Mouse (Mus musculus) cortical plate, adult 2 months (tissue): ENCODE measurements at regions not wholly inside any gene's neighbourhood (a gene's known extent, or its start where the extent isn't known, plus 50 kb on each side); places are given as distances from the start of the nearest gene placed in this dataset.

Experiments used
- H3K27ac ChIP-seq: fragments of 200-500 bp; 2 replicates; pipeline ENCODE4 v1.5.1; 2012; ENCODE audit warnings: low read length, control low read depth, inconsistent platforms; ENCODE audit not compliant: insufficient read depth
- H3K4me1 ChIP-seq: fragments of 200-500 bp; 2 replicates; pipeline ENCODE4 v1.6.1; 2011; ENCODE audit warnings: low read length; ENCODE audit not compliant: control insufficient read depth, insufficient read depth
- H3K4me3 ChIP-seq: fragments of 200-500 bp; 2 replicates; pipeline ENCODE4 v1.5.1; 2011; ENCODE audit warnings: mild to moderate bottlenecking, low read length, control low read depth; ENCODE audit not compliant: insufficient read depth
- CTCF ChIP-seq: fragments of 200-500 bp; IDR thresholded peaks from 2 replicates; pipeline ENCODE4 v1.5.1; 2011; ENCODE audit warnings: mild to moderate bottlenecking, control low read depth, low read length; ENCODE audit not compliant: insufficient read depth; ENCODE audit errors: extremely low read depth
- POLR2A ChIP-seq: fragments of 200-500 bp; IDR thresholded peaks from 2 replicates; pipeline ENCODE4 v1.6.1; 2011; ENCODE audit warnings: mild to moderate bottlenecking, low read length, control low read depth; ENCODE audit not compliant: insufficient read depth; ENCODE audit errors: extremely low read depth

- no peak overlapping the region for H3K27ac ChIP-seq
- no peaks in the 10 kb centered on the region for H3K4me1 ChIP-seq
- TF ChIP-seq CTCF = no peak
- no peak for TF ChIP-seq POLR2A
Measured at GRCm38 (mm10) chr7:95250651-95251050, 920.4 kb upstream of the Tenm4 start.

GRCm38 (mm10) chr7:95253862-95254545 lies 917.0 kb upstream of the Tenm4 start:
- Histone ChIP-seq H3K4me1 (no peaks in the 10 kb centered on the region), H3K4me3 (no peak overlapping the region), H3K27ac (no peak overlapping the region)
- TF ChIP-seq POLR2A = no peak
- no peak for TF ChIP-seq CTCF

More at GRCm38 (mm10) chr7:95250651-95251050, 920.4 kb upstream of the Tenm4 start:
- H3K4me3 ChIP-seq = no peak overlapping the region

- TF ChIP-seq POLR2A = no peak
- TF ChIP-seq CTCF = no peak
- Histone ChIP-seq H3K4me3 (no peak overlapping the region), H3K27ac (no peak overlapping the region), H3K4me1 (no peaks in the 10 kb centered on the region)
Measured at GRCm38 (mm10) chr7:95254913-95255312, 916.1 kb upstream of the Tenm4 start.

GRCm38 (mm10) chr7:95255699-95256098 lies 915.3 kb upstream of the Tenm4 start:
- no peak overlapping the region for H3K27ac ChIP-seq

GRCm38 (mm10) chr7:95262942-95263341 lies 908.1 kb upstream of the Tenm4 start:
- no peak overlapping the region for H3K27ac ChIP-seq
- no peak overlapping the region for H3K4me3 ChIP-seq
- H3K4me1 ChIP-seq = no peaks in the 10 kb centered on the region
- TF ChIP-seq POLR2A = no peak
- TF ChIP-seq CTCF = no peak

More at GRCm38 (mm10) chr7:95255699-95256098, 915.3 kb upstream of the Tenm4 start:
- no peak for TF ChIP-seq CTCF
- no peak for TF ChIP-seq POLR2A
- H3K4me1 ChIP-seq = no peaks in the 10 kb centered on the region
- no peak overlapping the region for H3K4me3 ChIP-seq

GRCm38 (mm10) chr7:95277237-95277636 lies 893.8 kb upstream of the Tenm4 start:
- TF ChIP-seq CTCF (no peak), POLR2A (no peak)
- H3K27ac ChIP-seq = no peak overlapping the region
- no peak overlapping the region for H3K4me3 ChIP-seq
- no peaks in the 10 kb centered on the region for H3K4me1 ChIP-seq

DNA sequence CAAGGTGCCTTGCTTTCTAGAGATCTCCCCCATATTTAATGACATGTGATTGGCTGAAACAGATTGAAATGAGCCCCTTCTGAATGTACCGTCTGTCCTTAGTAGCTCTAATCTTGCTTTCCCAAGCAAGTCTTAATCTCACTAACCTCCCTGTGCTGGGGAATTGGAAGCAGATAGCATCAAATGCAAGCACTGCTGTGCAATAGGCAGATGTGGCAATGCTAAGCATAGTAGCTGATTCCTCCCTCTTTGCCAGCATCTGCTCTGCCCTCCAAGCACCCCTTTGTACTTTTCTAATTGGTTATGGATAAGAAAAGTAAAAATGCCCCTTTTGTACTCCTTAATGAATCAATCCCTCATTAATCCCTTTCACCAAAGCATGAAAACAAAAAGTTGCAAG lies 857.4 kb upstream of the Tenm4 start:
- Histone ChIP-seq H3K27ac (no peak overlapping the region), H3K4me3 (no peak overlapping the region), H3K4me1 (no peaks in the 10 kb centered on the region)
- TF ChIP-seq POLR2A (no peak), CTCF (no peak)

DNA sequence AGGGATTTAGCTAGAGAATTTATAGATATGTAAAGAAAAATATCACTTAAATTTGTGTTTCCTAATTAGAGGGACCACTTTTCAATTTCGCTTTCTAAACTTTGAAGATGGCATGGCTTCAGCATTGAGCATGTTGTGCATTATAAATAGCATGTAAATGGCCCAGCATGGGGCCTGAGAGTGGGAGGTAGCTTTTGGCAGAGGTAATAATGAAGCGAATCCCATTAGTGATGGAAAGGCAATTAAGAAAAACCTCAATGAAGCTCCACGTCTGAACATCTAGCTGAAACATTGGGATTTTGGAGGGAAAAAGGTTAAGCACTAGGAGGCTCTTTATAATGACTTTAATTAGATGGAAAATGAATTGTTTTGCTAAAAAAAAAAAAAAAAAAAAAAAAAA lies 848.0 kb upstream of the Tenm4 start:
- H3K27ac ChIP-seq = no peak overlapping the region
- TF ChIP-seq POLR2A (no peak), CTCF (no peak)
- H3K4me1 ChIP-seq = no peaks in the 10 kb centered on the region
- H3K4me3 ChIP-seq = no peak overlapping the region

GRCm38 (mm10) chr7:95324939-95325338 lies 846.1 kb upstream of the Tenm4 start:
- Histone ChIP-seq H3K27ac (no peak overlapping the region), H3K4me1 (no peaks in the 10 kb centered on the region), H3K4me3 (no peak overlapping the region)
- no peak for TF ChIP-seq POLR2A
- TF ChIP-seq CTCF = no peak

- H3K27ac ChIP-seq = no peak overlapping the region
- H3K4me3 ChIP-seq = no peak overlapping the region
- no peaks in the 10 kb centered on the region for H3K4me1 ChIP-seq
- TF ChIP-seq CTCF (peak; percentile 48), POLR2A (no peak)
Measured at GRCm38 (mm10) chr7:95332037-95332436, 839.0 kb upstream of the Tenm4 start.

- Histone ChIP-seq H3K4me1 (no peaks in the 10 kb centered on the region), H3K4me3 (no peak overlapping the region), H3K27ac (no peak overlapping the region)
- TF ChIP-seq POLR2A (no peak), CTCF (no peak)
Measured at GRCm38 (mm10) chr7:95350185-95350803, 820.8 kb upstream of the Tenm4 start.

GRCm38 (mm10) chr7:95350804-95351199 lies 820.2 kb upstream of the Tenm4 start:
- TF ChIP-seq POLR2A (no peak), CTCF (no peak)
- H3K4me1 ChIP-seq = no peaks in the 10 kb centered on the region
- H3K4me3 ChIP-seq = no peak overlapping the region
- no peak overlapping the region for H3K27ac ChIP-seq
